Mouse (Mus musculus) gastrocnemius, adult 8-10 months (tissue): ENCODE results near the gene St3gal4. TPM values are rescaled to one million over a fixed set of nuclear protein-coding genes. Genes with fewer than 3 reads are reported as not detected.

Experiments used
- DNase-seq, 2 experiments: peaks; one replicate each; pipeline ENCODE4 v3.0.0; 2022; ENCODE audit warnings: low spot score in 2 of 2
- total RNA-seq, 4 experiments: library from RNA; stranded (reverse); gene quantifications; 2 replicates each; pipeline ENCODE4 v1.2.4; 2022

Gene St3gal4
- total RNA-seq, 4 experiments from 2014 or later = 3.5 to 5.7 (median 4.4) TPM

DNA sequence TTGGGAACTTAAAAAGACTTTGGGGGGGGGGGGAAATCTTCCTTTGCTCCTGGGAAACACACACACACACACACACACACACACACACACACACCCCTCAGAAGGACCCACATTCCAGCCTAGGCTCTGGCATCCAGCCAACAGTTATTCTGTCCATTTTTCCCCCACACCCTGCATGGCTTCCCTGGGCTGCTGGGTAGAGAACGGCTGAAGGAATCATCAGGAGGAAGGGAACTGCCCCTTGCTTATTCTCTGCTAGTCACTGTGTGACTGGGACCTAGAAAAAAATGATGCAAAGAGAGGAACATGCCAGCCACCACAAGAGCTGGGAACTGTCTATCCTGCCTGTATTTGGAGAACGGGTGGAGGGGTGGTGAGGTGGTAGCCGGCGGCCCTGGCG, 101.0 kb downstream of the St3gal4 start:
- DNase-seq = no peak

- DNase-seq = no peak
Observed at GRCm38 (mm10) chr9:35017563-35017962, 101.5 kb downstream of the St3gal4 start.

DNA sequence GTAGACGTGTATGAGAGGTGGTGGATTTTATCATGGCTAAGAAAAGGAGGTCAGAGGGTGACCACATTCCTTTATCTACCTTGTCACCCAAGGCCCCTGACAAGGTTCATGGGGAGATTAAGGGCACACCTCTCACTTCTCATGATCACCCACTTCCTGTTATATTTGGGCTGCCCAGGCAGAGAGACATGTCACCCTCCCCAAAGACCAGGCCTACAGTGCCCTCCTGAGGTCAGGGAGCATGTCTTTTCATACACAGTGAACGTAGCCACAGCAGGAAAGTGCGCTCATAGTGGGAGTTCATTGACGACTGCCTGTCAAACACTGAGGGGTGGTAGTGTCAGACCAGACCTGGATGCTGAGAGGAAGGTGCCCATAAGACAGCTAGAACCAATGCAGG, 102.3 kb downstream of the St3gal4 start:
- no peak for DNase-seq

DNA sequence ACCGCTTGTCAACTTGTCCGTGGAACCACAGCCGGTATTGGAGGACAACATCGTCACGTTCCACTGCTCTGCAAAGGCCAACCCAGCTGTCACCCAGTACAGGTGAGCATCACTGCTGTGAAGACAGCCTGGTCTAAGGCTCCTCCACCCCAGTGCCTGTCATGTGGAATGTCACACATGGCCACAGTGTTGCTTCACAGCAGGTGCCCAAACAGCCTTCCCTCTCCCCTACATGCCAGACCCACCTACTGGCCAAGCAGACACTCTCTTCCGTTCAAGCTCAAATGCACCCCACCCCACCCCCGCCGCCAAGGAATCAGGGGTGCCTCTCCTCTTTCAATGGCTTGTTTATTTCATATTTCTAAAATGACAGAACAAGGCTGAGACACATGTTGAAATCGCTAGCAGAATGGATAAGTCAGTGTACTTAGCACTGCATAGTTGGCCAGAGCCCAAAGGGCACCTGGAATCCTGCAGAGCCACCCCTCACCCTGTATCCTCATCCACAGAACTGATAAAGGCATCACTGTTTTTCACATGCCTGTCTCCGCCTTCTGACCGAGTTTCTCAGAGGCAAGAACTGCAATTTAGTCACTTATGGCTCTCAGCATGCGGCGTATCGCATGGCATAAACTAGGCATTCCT, 111.2 kb downstream of the St3gal4 start:
- no peak for DNase-seq

- no peak for DNase-seq
Observed at GRCm38 (mm10) chr9:35004113-35004512, 115.0 kb downstream of the St3gal4 start.

GRCm38 (mm10) chr9:34997880-34998865, 120.9 kb downstream of the St3gal4 start:
- no peak for DNase-seq

Other genes with a start within 250 kb of the St3gal4 start
- 1 to 10 TPM; 7.0 to 9.5 (median 8.7) TPM for gene Dcps, start 56.8 kb upstream of the St3gal4 start, total RNA-seq
- gene Srpr, start 80.9 kb upstream of the St3gal4 start, total RNA-seq = 100 to 1,000 TPM; 236 to 272 (median 254) TPM
- gene Tirap, start 81.0 kb upstream of the St3gal4 start, total RNA-seq = 10 to 100 TPM; 28.0 to 30.7 (median 29.9) TPM
- 10 to 100 TPM; 15.7 to 18.4 (median 17.5) TPM for gene Foxred1, start 91.8 kb upstream of the St3gal4 start, total RNA-seq
- gene Fam118b, start 148.5 kb upstream of the St3gal4 start, total RNA-seq = 10 to 100 TPM; 26.3 to 31.9 (median 27.3) TPM
- 1 to 10 TPM; 6.2 to 6.9 (median 6.4) TPM for gene Rpusd4, start 148.6 kb upstream of the St3gal4 start, total RNA-seq